Mouse (Mus musculus): Measurements from ENCODE around the gene Uvrag.
A peak's percentile ranks its signal among the peaks of the same experiment; 100 is the strongest.

Uvrag gene

GRCm38 (mm10) chr7:98852950-98853650 is 287.8 kb downstream of the Uvrag start:
- ATAC-seq (ENCODE audit: low TSS enrichment) = no peak

GRCm38 (mm10) chr7:98851220-98851619 is 289.7 kb downstream of the Uvrag start:
- no peak for ATAC-seq (ENCODE audit: low TSS enrichment)

DNA sequence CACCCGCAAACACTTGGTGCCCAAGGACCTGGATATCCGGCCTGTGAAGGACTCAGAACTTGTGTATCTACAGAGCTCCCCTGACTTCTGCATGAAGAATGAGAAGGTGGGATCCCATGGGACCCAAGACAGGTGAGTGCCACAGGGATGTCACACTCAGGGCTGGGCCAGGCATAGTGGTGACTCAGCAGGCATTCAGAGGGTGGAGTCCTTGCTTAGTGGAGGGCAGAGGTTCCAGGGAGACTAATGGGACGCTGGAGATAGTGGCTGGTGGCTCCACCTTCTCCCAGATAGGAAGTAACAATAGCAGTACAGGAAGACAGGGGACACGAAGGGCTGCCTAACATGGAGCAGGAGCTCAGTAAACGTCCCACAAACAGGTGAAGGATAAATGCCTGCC is 290.6 kb downstream of the Uvrag start:
- ATAC-seq (ENCODE audit: low TSS enrichment) = no peak

DNA sequence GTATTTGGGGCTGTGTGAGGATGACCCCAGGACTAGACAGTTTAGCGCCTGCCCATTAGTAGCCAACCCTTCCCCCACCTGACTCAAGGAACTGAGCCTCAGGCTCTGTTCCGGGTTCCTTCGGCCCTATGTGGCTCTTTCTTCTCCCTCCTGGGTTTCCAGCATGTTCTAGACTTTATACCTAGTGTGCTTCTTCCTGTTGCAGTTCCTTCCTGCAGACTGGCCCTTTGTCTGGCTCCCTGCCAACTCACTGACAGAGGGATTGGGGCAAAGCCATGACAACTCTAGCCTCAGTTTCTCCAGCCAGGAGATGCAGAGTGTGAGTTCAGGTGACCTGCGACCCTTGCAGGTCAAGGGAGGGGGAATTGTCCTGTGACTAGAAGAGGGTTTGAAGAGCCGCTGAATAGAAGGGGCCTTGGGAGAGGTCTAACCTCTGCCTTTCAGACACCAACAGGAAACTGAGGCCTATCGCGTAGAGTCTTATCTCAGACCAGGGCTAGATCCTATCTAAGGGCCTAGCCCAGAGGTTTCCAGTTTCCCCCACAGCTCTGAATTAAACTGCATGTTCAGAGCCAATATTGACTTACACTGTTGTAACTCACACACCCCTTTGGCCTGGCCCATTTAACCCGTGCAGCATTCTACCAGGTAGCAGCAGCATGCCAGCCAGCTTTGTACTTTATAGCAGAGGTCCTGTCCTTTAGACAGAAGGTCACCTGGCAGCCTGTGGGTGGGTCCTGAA is 291.9 kb downstream of the Uvrag start:
- ATAC-seq (ENCODE audit: low TSS enrichment) = no peak

- ATAC-seq (ENCODE audit: low TSS enrichment) = no peak
Measured at GRCm38 (mm10) chr7:98843649-98844048, 297.3 kb downstream of the Uvrag start.

DNA sequence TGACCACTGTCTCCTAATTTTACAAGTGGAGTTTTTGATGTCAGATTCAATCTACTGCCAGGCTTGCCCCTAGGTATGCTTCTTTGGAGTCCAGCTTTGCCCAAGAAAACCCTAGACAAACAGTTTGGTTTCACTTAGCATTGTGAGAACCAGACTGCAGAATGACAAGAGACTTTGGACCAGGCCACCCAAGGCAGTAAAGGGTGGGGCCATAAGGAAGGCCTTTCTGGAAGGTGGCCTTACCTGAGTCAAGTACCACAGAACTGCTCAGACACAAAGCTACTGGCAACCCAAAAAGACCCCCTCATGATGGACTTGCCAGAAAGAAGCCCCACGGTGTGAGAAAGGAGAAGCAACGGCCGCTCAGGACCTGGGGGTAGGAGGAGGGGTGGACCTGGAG is 297.9 kb downstream of the Uvrag start:
- ATAC-seq (ENCODE audit: low TSS enrichment) = no peak

DNA sequence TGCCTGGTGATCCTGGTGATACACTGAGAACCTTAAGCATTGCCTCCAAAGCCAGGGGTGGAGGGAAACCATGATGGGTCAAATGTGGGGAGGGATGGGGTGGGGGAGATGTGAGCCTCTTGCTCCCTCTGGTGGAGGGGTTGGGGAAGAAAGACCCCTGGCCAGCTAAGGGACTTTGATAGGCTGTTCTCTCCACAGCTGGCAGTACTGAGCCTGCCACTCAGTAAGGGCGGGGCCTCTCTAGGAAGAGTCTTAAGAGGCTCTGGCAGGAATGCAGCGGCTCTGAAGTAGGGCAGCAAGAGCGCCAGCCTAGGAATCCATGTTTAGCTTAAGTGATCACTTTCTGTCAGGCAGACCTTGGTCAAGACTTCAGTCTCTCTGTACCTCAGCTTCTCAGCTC is 299.1 kb downstream of the Uvrag start:
- ATAC-seq (ENCODE audit: low TSS enrichment) = no peak

DNA sequence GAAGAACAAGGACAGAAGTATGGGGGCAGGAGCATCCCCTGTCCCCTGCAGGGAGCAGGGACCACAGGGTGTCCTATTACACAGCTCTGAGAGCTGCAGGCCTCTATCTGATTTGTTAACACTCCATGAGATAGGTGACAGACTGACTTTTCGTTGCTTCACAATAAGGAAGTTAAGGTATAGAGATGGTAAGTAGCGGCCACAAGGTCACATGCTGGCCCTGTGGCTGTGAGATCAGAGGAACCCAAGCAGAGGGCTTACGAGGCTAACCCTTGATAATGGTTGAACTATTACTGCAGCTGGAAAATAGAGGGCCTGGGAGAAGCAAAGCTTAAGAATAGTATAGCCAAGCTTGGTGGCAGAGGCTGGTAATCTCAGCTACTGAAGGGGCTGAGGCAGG is 300.2 kb downstream of the Uvrag start:
- no peak for ATAC-seq (ENCODE audit: low TSS enrichment)

GRCm38 (mm10) chr7:98839312-98839711 is 301.6 kb downstream of the Uvrag start:
- ATAC-seq (ENCODE audit: low TSS enrichment) = no peak

DNA sequence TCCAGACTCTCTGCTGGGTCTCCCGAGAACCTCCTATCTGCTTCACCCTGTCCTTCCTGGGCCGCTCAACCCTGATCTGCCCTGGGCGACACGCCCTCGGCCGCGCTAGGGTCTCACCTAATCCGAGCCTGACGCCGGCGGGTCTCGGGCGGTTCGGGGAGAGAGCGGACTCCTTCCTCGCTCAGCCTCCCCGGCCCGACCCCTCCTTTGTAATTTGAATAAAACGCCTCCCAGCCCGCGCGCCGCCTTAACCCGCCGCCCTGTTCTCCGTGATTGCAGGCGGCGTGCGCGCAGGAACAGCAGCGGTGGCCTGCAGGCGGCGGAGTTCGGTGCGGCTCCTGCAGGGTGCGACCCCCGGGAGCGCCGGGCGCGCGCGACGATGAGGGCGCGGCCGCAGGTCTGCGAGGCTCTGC is 302.2 kb downstream of the Uvrag start:
- 0 out of 2 replicates have a peak, but pooled peaks have one; percentile 20 for ATAC-seq (ENCODE audit: low TSS enrichment)

DNA sequence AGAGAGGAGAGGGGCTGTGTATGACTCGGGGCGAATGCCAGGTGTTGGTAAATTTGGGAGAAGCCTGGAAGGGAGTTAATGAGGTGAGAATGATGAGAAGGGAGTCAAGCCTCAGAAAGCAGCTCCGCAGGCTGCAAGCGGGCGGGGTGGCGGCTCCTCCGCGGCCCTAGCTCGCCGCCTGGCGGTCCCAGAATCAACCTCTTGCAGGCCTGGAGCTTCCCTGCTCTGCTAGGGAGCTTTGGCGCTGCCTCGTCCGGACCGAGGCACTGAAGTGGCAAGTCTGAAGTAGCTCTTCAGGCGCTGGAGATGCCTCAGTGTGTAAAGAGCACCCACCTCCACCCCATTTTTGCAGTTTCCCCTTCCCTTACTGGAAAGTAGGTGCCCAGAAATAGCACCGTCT is 303.0 kb downstream of the Uvrag start:
- peak; percentile 90 for ATAC-seq (ENCODE audit: low TSS enrichment)

GRCm38 (mm10) chr7:98836646-98837045 is 304.3 kb downstream of the Uvrag start:
- no peak for ATAC-seq (ENCODE audit: low TSS enrichment)

GRCm38 (mm10) chr7:98835519-98836441 is 305.2 kb downstream of the Uvrag start:
- ATAC-seq (ENCODE audit: low TSS enrichment) = no peak
